Mouse (Mus musculus) kidney, adult 11 months (tissue): Measurements from ENCODE around the gene Hist1h1b.
A peak's percentile ranks its signal among the peaks of the same experiment; 100 is the strongest.
"Not testable (repeated sequence)": the region's sequence is repeated elsewhere in the genome, so short reads cannot be mapped to it uniquely, and the experiment has no call there.

Experiments used
- DNase-seq: peaks from one replicate; pipeline ENCODE4 v3.0.0; 2022

The Hist1h1b gene

DNA sequence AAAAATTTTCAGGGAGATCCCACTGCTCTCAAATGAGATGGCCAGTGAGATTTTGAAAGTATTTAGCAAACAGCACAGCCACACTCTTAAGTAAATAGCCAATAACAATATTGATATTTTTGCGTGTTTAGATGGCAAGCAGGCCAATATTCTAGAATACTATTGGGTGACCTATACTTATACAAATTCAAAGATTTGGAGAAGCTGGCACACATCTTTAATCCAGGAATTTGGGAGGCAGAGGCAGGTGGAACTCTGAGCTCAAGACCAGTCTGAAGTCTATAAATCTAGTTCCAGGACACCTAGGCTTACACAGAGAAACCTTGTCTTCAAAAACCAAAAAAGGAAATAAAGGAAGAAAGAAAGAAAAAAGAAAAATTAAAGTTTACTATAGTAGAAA is 1.2 kb upstream of the Hist1h1b start:
- no peak for DNase-seq

DNA sequence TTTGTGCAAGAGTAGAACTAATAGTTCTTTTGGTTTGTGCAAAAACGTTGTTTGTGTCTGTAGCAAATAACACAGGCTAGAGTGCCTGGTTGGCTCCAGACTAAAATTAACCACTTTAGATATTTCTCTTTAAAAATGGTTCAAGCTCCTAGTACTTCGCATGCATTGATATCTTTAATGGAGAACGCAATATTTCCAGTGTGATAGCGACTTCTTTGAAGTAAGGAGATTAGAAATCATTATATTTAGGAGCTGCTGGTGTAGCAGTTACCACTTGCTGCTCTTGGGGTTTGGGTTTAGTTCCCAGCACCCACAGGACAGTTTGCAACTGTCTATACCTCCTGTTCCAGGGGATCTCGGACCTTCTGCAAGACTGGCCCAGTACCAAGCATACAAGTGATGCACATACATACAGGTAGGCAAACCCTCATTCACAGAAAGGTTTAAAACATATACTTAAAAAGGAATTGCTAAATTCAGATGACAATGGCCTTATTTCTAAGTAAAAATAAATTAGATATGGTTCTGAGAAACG is 663 bp upstream of the Hist1h1b start:
- no peak for DNase-seq

DNA sequence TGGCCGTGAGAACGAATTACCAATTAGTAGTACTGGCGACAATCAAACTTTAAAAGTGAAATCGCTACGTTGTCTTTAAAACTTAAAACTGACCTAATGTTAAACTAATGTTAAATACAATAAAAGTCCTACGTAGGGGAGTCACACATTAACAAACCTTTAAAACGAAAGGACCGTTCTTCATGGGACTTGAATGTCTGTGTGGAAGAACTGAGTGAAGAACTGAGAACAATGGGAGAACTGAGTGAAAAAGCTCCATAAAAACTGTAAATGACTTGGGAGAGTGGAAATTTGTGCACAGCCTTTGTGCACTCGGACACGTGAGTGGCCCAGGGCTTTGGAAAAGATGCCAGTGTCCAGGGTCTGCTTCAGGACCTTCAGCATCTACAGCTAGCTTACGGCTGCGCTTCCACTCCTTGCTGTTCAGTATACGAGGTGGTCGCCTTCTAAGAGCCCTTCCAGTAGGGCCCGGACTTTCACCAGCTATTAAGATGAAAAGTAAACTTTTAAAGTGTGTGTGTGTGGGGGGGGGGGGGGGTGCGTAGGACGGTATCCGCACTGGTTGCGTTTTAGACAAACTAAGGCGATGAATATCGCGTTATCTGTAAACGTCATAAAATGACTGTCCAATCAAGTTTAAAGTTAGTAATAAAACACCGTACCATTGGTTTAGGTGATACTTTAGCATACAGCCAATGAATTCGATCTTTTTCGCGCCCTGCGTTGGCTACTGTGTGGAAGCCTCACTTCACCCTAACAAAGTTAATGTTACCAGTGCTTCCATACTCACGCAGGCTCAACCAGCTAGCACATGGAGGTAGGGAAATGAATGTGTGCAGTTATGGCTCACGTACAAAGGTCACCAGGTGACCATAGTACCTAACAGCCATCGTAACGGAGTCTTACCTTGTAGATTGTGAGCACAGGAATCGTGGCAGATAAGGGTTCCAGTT is 1.3 kb downstream of the Hist1h1b start:
- peak; percentile 17 for DNase-seq

DNA sequence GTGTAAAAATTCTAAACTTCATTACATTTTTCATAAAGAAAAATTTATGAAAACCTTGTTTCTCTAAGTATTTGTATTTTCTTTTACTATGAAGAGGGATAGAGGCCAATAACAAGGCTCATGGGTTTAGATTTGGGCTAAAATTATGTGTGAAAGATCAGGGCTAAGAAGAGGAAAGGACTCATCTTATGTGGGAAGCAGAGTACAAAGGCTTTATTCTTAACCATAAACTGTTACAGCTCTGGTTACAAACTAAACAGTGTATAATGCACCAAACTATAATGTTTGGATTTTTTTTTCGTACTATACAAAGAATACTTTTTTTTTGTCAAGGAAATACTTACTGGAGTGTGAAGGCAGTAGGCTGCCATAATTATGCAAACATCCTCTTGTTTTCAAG is 24.7 kb downstream of the Hist1h1b start:
- DNase-seq: no peak

DNA sequence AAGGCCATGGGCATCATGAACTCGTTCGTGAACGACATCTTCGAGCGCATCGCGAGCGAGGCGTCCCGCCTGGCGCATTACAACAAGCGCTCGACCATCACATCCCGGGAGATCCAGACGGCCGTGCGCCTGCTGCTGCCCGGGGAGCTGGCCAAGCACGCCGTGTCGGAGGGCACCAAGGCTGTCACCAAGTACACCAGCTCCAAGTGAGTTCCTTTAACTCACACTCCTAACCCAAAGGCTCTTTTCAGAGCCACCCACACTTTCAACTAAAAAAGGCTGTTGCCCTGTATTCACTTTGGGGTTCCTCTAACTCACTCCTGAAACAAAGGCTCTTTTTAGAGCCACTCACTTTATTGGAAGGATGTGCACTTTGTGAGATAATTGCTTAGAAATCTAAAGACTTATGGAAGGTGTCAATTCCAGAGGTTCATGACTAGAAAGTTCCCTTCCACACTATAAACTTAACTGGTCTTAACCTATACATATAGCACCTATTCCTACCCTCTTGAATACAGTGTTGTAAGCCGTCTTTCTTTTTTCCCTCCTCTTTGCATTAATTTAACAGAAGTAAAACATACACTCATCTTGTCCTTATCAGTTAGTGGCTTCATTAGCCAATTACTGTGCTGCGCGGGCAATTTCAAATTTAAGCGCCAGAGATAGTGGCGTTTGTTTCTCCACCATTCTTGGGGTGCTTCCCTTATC is 26.0 kb downstream of the Hist1h1b start:
- not testable (repeated sequence) for DNase-seq

DNA sequence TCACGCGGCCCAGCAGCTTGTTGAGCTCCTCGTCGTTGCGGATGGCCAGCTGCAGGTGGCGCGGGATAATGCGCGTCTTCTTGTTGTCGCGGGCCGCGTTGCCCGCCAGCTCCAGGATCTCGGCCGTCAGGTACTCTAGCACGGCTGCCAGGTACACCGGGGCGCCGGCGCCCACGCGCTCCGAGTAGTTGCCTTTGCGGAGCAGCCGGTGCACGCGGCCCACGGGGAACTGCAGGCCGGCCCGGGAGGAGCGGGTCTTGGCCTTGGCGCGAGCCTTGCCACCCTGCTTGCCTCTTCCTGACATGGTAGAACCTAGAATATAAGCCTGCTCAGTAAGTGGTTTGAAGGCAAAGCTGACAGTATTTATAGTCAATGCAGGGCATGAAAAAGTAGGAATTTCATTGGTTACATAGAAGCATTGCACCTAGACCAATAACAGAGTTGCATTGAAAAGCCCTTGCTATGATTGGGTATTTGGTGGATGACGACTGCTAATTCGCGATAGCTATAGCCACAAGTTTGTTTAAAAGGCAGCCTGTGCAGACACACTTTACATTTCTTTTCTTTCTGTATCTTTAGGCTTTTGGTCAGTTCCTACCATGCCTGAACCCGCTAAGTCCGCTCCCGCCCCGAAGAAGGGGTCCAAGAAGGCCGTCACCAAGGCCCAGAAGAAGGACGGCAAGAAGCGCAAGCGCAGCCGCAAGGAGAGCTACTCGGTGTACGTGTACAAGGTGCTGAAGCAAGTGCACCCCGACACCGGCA is 26.7 kb downstream of the Hist1h1b start, which contains the start of the genes Hist1h2ak and Hist1h2bn:
TSS of gene Hist1h2ak (minus strand) at position 304 of the 762 bp plus-strand sequence.
TSS of gene Hist1h2bn (plus strand) at position 600 of the 762 bp plus-strand sequence.
- DNase-seq: peak; percentile 31

DNA sequence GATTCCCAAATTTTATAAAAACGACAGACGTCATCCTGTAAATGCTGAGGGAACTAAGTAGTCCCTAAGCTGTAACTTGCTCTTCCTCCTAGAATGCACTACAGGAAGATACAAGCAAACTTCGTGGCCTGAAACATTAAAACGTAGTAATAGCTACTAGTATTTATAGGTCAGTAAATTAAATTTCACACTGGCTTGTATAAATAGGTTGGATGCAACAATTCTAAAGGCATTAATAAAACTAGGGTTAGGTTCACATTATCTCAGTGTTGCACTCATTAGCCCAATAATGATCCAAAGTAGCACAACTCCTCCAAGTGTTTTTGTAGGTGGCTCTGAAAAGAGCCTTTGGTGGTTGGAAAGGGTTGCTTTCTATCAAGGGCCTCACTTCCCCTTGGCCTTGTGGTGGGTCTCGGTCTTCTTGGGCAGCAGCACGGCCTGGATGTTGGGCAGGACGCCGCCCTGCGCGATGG is 27.3 kb downstream of the Hist1h1b start:
- no peak for DNase-seq

DNA sequence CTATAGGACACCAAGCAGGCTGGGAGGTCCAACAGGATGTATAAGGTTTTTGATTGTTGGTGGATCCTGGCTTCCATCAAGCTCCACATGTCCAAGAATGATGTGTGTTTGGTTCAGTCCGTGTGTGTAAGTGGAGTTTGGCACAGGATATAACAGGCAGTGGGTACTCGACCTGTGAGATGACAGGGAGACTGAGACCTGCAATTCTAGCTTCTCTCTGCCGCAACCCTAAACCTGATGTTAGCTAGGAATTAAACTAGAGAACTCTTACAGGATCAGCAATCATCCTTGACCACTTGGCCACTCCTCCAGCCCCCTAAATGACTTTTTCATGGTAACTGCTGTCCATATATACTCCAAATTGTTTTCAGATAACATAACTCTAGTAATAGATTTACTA is 28.1 kb downstream of the Hist1h1b start:
- no peak for DNase-seq

DNA sequence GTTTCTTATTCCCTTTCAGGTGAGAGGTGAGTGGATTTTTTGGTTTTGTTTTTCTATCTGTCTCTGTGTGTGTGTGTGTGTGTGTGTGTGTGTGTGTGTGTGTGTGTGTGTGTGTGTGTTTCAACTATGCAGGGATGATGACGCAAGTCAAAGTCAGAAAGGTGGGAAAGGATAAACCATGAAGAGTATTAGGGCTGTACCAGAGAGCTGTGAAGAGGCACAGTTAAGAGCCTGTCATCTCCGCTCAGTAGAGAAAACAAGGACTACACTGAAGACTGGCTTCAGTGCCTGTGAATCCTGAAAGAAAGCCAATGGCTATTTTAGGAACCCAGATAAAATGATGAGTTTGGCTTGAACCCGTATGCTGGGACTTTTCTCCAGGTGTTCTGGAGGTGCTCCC is 28.6 kb downstream of the Hist1h1b start:
- no peak for DNase-seq

DNA sequence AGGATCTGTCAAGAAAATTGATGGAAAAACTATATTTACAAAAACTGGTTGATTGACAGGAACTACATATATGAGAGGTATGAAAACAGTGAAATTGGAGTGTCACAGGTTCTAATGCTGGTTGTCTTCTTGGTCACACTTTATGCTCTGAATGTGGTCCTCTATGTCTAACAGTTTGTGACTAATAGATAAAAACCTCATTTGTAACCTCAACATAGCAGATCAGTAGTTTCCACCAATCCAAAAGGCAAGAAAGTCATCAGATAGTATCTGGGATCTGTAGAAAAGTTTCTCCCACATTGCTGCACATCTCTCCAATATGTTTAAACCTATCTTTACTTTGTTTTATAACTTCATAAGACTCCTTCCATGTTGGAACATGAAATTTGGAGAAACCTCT is 29.0 kb downstream of the Hist1h1b start:
- DNase-seq: no peak

DNA sequence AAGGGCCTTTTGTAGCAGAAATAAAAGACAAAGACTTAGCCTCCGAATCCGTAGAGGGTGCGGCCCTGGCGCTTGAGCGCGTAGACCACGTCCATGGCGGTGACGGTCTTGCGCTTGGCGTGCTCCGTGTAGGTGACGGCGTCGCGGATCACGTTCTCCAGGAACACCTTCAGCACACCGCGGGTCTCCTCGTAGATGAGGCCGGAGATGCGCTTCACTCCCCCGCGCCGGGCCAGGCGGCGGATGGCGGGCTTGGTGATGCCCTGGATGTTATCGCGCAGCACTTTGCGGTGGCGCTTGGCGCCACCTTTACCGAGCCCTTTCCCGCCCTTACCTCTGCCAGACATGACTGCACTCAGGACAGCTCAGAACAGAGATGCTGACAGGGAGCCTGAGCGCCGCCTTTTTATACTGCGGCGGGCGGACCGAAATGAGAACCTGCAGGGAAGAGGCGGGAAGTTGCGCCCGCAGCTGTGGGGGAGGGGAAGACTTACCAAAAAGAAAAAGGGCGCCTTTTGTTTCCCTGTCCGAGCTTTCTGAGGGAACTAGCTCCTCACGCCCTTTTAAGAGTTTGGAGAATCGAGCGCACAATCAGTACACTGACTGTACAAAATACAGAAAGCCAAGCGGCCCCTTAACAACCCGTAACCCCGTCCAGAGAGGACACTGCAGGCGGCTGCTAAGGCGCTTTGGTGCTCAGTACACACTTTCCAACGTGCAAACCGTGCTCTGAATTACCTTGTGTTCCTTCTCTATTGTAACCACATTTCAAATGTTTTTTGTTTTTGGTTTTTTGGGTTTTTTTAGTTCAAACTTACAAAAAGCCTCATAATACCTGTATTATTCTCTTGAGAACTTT is 30.0 kb downstream of the Hist1h1b start, which contains the start of gene Hist1h4k:
TSS of gene Hist1h4k (minus strand) at position 347 of the 859 bp plus-strand sequence.
- DNase-seq: peak; percentile 53

DNA sequence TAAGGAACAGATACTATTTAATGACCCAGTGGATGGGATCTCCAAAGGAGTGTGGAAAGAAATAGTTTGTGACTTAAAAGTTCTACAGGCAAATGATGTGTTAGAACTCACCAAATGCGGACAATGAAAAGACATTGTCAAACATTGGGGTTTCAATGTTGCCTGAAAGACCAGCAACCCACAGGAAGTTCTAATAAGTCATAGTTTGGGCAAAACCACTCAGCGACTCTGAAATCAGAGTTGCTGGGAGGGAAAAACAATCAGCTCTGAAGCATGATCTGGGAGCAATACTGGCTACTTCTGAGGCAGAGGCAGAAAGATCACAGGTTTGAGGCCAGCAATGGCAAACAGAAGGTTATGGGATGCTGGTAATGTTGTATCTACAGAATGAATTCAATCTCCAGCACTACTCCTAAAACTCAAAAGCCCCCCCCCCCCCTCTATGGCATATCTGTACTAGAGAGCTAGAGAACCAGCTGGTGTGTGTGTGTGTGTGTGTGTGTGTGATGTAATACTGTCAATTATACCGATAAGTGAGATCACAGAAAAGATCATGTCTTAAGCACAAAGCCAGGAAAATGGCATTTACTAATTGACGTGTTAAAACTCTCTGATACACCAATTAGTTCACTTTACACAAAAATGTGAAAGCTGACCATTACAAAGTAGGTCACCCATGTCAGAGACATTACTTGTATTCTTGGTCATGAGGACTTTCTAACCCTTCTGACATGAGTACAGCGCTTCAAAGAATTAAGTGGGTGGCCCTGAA is 30.9 kb downstream of the Hist1h1b start:
- no peak for DNase-seq

DNA sequence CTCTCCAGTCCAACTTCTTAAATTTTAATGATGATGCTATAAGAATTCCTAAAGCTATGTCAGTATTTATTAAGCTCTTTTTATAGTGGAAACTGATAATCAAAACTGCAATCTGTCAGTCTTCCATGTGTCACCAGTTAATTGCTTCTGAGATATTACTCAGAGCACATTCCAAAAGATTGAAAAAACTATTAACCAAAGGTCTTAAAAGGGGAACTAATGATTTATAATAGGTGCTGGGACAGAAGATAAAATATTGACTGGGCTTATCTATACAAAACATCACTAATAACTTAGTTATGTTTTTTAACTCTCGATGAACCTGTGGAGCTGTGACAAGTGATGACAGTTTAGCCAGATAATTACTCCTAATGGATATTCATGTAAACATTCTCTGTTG is 35.4 kb downstream of the Hist1h1b start:
- DNase-seq: no peak

DNA sequence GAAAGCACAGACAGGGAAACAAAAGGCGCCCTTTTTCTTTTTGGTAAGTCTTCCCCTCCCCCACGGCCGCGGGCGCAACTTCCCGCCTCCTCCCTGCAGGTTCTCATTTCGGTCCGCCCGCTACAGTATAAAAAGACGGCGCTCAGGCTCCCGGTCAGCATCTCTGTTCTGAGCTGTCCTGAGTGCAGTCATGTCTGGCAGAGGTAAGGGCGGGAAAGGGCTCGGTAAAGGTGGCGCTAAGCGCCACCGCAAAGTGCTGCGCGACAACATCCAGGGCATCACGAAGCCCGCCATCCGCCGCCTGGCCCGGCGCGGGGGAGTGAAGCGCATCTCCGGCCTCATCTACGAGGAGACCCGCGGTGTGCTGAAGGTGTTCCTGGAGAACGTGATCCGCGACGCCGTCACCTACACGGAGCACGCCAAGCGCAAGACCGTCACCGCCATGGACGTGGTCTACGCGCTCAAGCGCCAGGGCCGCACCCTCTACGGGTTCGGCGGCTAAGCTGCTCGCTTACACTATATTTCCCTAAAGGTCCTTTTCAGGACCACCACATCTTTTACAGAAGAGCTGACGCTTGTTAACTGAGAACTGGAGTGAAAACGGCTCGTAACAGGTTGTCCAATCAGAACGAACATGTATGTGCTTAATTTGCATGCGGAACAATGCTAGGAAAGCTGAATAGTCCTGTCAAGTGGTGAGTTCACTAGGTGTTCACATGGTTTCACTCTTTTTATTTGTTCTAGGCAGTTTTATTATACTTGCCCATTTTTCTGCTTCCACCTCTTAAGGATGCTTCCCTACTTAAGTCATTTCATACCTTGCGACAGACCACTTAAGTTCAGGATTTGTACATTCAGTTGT is 45.3 kb downstream of the Hist1h1b start, which contains the start of gene Hist1h4j:
TSS of gene Hist1h4j (plus strand) at position 159 of the 862 bp plus-strand sequence.
- DNase-seq: peak; percentile 21

DNA sequence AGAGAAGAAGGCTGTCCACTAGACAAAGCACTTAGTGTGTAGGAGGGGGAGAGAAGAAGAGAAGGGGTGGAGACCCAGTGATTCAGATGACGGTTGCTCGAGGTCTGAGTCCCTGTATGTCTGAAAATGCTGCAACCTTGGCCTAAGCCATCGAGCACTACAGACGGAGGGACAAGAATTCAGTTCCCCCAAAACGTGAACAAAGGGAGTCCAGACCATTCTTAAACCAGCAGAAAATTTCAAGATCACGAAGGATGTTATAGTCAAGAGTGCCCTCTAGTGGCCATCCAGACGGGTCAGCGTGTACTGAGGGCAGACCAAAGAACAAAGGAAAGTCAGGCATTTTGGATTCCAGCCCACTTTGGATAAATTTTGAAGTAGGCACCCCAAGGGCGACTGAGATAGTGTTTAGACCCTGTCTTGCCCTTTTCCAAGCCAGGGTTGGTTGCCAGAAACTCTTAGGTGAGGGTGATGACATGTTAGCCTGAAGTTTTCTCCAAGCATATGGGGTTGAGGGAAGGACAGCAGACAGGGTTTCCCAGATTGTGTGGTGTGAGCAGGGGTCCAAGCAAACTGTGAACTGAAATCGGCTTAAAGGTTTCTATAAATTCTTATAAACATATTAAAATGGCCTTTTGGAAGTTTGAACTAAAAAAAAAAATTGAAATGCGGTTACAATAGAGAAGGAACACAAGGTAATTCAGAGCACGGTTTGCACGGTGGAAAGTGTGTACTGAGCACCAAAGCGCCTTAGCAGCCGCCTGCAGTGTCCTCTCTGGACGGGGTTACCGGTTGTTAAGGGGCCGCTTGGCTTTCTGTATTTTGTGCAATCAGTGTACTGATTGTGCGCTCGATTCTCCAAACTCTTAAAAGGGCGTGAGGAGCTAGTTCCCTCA is 46.2 kb downstream of the Hist1h1b start:
- peak; percentile 52 for DNase-seq

DNA sequence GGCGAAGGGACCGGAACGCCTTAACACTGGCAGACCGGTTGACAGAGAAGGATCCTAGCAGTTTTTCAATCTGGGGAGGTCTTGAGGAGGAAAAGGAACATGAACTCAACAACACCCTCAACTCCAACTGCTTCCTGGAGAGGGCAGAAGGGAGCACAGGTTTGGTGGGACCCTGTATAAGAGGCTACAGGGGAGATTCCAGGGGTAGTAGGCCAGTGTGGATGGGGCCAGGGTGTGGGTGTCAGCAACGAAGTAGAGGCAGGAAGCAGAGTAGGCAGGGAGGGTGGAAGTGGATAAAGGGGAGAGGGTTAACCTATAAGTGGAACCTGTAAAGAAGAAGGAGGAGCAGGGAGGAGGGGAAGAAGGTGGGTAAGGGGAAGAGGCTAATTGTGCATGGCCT is 47.0 kb downstream of the Hist1h1b start:
- no peak for DNase-seq
